Mouse (Mus musculus): Measurements from ENCODE around the gene Ctrc. TPM values are rescaled to one million over a fixed set of nuclear protein-coding genes. Genes with fewer than 3 reads are reported as not detected.
"Not testable (repeated sequence)": the region's sequence is repeated elsewhere in the genome, so short reads cannot be mapped to it uniquely, and the experiment has no call there.

Ctrc gene
- polyA plus RNA-seq, 1 experiment from 2014 or later: not detected

GRCm38 (mm10) chr4:141784835-141785234 lies 61.3 kb downstream of the Ctrc start:
- DNase-seq: no peak
- 88% methylated on average over 5 of the region's 5 CpGs for WGBS (ENCODE audit: insufficient replicate concordance)

DNA sequence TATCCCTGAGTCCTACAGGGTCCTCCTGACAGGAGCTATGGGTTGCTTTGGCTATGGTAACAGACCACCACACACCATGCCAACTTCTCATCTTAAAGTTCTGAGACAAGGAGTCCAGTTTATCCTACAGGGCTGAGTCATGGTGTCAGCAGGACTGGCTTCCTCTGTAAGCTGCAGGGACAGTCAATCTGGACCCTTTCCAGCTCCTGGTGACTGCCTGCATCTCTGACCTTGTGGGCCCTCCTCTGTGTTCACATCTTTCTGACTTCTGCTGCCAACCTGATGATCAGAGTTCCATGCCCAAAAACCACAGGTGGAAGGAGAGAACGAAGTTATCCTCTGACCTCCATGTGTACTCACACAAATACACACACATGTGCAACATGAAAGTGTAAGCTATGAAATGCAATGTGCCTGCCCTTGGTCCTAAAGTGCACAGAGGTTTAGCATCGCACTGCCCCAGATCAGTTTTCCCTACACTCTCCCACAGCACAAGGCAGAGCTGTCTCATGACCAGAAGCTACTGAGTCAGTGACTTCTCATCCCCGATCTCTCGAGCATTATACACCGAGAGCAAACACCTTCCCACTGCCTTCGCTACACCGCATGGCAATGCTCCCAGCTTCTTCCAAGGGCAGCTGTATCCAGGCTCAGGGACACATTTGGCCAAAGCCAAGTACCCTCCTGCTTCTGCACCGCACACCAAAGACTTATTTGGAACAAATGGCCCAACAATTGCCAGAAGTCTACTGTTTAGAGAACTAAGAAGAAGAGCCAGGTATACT lies 64.8 kb downstream of the Ctrc start:
- Histone ChIP-seq H3K4me2 (ENCODE audit: low read depth, low read length) (no peak overlapping the region), H3K9ac (replicated peaks) (no peak overlapping the region), H3K27me3 (ENCODE audit: insufficient read depth, low read length) (no peaks in the 10 kb centered on the region), H3K4me1 (ENCODE audit: insufficient read depth) (no peaks in the 10 kb centered on the region), H3K36me3 (replicated peaks; ENCODE audit: insufficient read depth, low read length) (peaks cover 49% of the 10 kb centered on the region), H3K9me3 (ENCODE audit: low read length) (no peaks in the 10 kb centered on the region), H3K27ac (ENCODE audit: low read depth) (no peak overlapping the region), H3K4me3 (ENCODE audit: low read depth, low read length) (no peak overlapping the region)
- no peak for DNase-seq
- no peak for ATAC-seq
- 93% methylated on average over 8 of the region's 8 CpGs for WGBS (ENCODE audit: insufficient replicate concordance)
- TF ChIP-seq EP300 (IDR thresholded peaks at IDR 0.05; ENCODE audit: low read depth) (no peak), CTCF (IDR thresholded peaks at IDR 0.05; ENCODE audit: low read depth) (no peak)

More at GRCm38 (mm10) chr4:141784835-141785234, 61.3 kb downstream of the Ctrc start:
- H3K27ac ChIP-seq (ENCODE audit: low read depth): no peak overlapping the region
- H3K9me3 ChIP-seq (ENCODE audit: low read length): no peaks in the 10 kb centered on the region
- no peak overlapping the region for H3K9ac ChIP-seq (replicated peaks)
- no peak for TF ChIP-seq CTCF (IDR thresholded peaks at IDR 0.05; ENCODE audit: low read depth)
- TF ChIP-seq EP300 (IDR thresholded peaks at IDR 0.05; ENCODE audit: low read depth): no peak
- H3K4me2 ChIP-seq (ENCODE audit: low read depth, low read length): no peak overlapping the region
- no peak for ATAC-seq
- peaks cover 52% of the 10 kb centered on the region for H3K36me3 ChIP-seq (replicated peaks; ENCODE audit: insufficient read depth, low read length)
- no peaks in the 10 kb centered on the region for H3K27me3 ChIP-seq (ENCODE audit: insufficient read depth, low read length)
- peaks cover 4% of the 10 kb centered on the region for H3K4me1 ChIP-seq (ENCODE audit: insufficient read depth)
- H3K4me3 ChIP-seq (ENCODE audit: low read depth, low read length): no peak overlapping the region

- ATAC-seq (no peak), DNase-seq (no peak)
- Histone ChIP-seq H3K27me3 (ENCODE audit: insufficient read depth, low read length) (no peaks in the 10 kb centered on the region), H3K36me3 (replicated peaks; ENCODE audit: insufficient read depth, low read length) (peaks cover 55% of the 10 kb centered on the region), H3K4me1 (ENCODE audit: insufficient read depth) (no peaks in the 10 kb centered on the region), H3K9ac (replicated peaks) (no peak overlapping the region), H3K4me2 (ENCODE audit: low read depth, low read length) (no peak overlapping the region), H3K27ac (ENCODE audit: low read depth) (no peak overlapping the region), H3K4me3 (ENCODE audit: low read depth, low read length) (no peak overlapping the region), H3K9me3 (ENCODE audit: low read length) (no peaks in the 10 kb centered on the region)
- TF ChIP-seq EP300 (IDR thresholded peaks at IDR 0.05; ENCODE audit: low read depth) (no peak), CTCF (IDR thresholded peaks at IDR 0.05; ENCODE audit: low read depth) (no peak)
- 97% methylated on average over 8 of the region's 8 CpGs for WGBS (ENCODE audit: insufficient replicate concordance)
Measured at GRCm38 (mm10) chr4:141779828-141780227, 66.3 kb downstream of the Ctrc start.

DNA sequence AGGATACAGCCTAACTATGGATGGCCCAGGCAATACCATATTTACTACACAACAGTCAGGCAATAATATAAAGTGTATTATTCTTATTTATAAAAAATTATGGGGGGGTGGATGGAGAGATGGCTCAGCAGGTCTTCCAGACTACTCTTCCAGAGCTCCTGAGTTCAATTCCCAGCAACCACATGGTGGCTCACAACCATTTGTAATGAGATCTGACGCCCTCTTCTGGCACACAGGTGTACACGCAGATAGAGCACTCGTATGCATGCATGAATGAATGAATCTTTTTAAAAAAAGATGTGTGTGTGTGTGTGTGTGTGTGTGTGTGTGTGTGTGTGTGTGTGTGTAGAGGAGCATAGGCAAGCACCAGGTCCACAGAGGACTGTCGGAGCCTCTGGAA lies 73.1 kb downstream of the Ctrc start:
- not testable (repeated sequence) for H3K4me2 ChIP-seq (ENCODE audit: low read depth, low read length); ATAC-seq; H3K9ac ChIP-seq (replicated peaks); H3K27ac ChIP-seq (ENCODE audit: low read depth); DNase-seq; H3K27me3 ChIP-seq (ENCODE audit: insufficient read depth, low read length); H3K4me3 ChIP-seq (ENCODE audit: low read depth, low read length); H3K9me3 ChIP-seq (ENCODE audit: low read length)
- Histone ChIP-seq H3K4me1 (ENCODE audit: insufficient read depth) (peaks cover 28% of the 10 kb centered on the region), H3K36me3 (replicated peaks; ENCODE audit: insufficient read depth, low read length) (peaks cover 48% of the 10 kb centered on the region)
- peak; percentile 41; the same call in 1 of the 2 replicates for TF ChIP-seq CTCF (IDR thresholded peaks at IDR 0.05; ENCODE audit: low read depth)
- WGBS (ENCODE audit: insufficient replicate concordance): 94% methylated on average over 4 of the region's 4 CpGs

DNA sequence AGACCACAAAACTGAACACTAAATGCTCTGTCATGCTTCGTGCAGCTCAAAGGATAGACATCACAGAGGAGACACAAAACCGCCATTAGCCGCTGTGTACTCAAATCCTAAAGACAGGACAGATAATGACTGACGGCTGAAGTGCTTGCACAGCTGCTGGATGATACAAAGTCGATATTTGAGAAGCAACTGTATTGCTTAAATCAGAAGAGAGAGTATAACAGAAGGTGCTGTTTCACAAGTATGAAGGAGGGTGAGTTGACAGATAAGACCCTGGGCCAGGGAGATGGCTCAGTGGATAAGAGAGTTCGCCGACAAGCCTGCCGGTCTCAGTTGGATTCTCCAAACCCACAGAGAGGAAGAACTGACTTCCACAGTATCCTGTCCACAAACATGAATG lies 74.3 kb downstream of the Ctrc start:
- Histone ChIP-seq H3K4me3 (ENCODE audit: low read depth, low read length) (no peak overlapping the region), H3K4me1 (ENCODE audit: insufficient read depth) (peaks cover 40% of the 10 kb centered on the region), H3K36me3 (replicated peaks; ENCODE audit: insufficient read depth, low read length) (peaks cover 50% of the 10 kb centered on the region), H3K27me3 (ENCODE audit: insufficient read depth, low read length) (no peaks in the 10 kb centered on the region), H3K9me3 (ENCODE audit: low read length) (no peaks in the 10 kb centered on the region), H3K9ac (replicated peaks) (no peak overlapping the region), H3K27ac (ENCODE audit: low read depth) (no peak overlapping the region), H3K4me2 (ENCODE audit: low read depth, low read length) (no peak overlapping the region)
- TF ChIP-seq CTCF (IDR thresholded peaks at IDR 0.05; ENCODE audit: low read depth) (no peak), EP300 (IDR thresholded peaks at IDR 0.05; ENCODE audit: low read depth) (peak; percentile 50; the same call in 1 of the 2 replicates)
- 52% methylated on average over 8 of the region's 8 CpGs for WGBS (ENCODE audit: insufficient replicate concordance)
- no peak for DNase-seq
- ATAC-seq: no peak

DNA sequence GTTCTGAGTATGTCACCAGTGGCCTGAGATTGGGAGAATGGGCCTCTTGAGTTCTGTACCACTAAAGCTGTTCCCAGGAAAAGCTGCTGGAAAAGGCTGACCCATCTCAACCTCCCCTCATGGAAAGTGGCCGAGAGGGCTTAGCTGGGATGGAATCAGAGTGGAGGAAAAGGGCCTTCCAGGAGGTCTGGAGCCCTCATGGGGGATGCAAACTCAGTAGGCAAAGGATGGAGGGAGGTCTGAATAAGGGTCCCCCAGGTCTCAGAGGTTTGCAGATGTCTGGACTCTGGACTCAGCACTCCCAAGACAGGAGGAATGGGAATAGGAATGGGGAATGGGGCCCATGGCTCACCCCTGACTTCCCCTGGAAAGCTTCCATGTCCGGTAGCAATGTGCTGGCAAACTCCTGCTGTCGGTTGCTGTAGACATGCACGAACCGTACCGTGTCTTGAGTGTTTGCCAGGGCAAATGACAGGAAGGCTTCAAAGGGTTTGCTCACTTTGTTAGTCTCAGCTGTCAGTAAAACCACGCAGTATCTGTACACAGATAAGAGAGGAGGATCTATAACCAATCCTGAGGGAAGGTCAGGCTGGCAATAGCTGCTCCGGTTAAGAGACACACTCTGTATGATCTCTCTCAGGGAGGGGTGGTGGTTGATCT lies 76.5 kb downstream of the Ctrc start:
- Histone ChIP-seq H3K4me1 (ENCODE audit: insufficient read depth) (peaks cover 47% of the 10 kb centered on the region), H3K27ac (ENCODE audit: low read depth) (peak overlapping the region; percentile 18; the same call in 1 of the 2 replicates), H3K36me3 (replicated peaks; ENCODE audit: insufficient read depth, low read length) (peaks cover 43% of the 10 kb centered on the region), H3K9me3 (ENCODE audit: low read length) (no peaks in the 10 kb centered on the region), H3K4me2 (ENCODE audit: low read depth, low read length) (no peak overlapping the region), H3K9ac (replicated peaks) (no peak overlapping the region), H3K4me3 (ENCODE audit: low read depth, low read length) (no peak overlapping the region), H3K27me3 (ENCODE audit: insufficient read depth, low read length) (no peaks in the 10 kb centered on the region)
- WGBS (ENCODE audit: insufficient replicate concordance): 46% methylated on average over 8 of the region's 8 CpGs
- TF ChIP-seq EP300 (IDR thresholded peaks at IDR 0.05; ENCODE audit: low read depth): no peak
- no peak for TF ChIP-seq CTCF (IDR thresholded peaks at IDR 0.05; ENCODE audit: low read depth)
- DNase-seq (no peak), ATAC-seq (no peak)
